Mouse (Mus musculus): ENCODE measurements around the gene Spef2.

DNA sequence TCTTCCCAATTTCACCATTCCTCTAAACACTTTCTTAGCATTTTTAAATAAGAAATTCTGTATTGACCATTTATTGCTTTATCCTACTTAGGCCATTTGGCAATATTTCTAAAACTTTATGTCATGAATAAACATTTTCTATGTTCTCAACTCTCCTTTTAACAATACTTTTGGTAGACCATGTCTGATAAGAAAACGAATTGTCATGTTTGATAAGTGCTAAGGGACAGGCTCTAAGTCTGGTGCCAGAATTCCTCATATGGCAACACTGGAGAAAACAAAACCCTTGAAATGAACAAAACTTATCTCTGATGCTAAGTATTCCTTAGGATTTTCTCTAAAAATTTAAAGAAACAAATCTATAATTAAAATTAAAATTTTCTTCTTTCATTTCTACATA is 58.2 kb downstream of the Spef2 start:
- TF ChIP-seq POLR2A (IDR thresholded peaks at IDR 0.05; ENCODE audit: control insufficient read depth, low read depth, low read length) (no peak), CTCF (IDR thresholded peaks at IDR 0.05; ENCODE audit: control insufficient read depth, insufficient read depth, insufficient replicate concordance, low read depth, low read length) (no peak)

All from testis, adult 2 months (tissue).